Mouse (Mus musculus): ENCODE data around the gene Gpr101.

Gpr101 gene

DNA sequence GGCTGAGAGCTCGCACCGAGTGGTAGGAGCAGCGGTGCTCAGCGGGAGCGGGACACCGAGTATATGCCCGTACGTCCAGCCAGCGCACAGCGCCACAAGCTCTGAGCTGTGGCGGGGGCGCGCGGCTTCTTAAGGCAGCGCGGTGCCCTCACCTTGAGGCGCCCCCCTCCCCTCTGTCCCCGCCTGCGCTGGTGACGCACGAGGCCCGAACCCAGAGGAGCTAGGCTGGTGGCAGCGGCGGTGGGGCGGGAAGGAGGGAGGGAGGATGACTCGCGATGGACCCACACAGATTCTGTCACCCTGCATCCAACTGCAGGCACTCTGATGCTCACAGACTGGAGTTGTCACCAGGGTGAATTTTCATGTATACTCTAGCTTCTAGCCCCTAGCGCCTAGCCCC lies at the start of gene Gpr101:
Gene Gpr101, minus strand, starts transcription at position 124 of the 400 bp plus-strand sequence.
- DNase-seq (ENCODE audit: low spot score): no peak

DNA sequence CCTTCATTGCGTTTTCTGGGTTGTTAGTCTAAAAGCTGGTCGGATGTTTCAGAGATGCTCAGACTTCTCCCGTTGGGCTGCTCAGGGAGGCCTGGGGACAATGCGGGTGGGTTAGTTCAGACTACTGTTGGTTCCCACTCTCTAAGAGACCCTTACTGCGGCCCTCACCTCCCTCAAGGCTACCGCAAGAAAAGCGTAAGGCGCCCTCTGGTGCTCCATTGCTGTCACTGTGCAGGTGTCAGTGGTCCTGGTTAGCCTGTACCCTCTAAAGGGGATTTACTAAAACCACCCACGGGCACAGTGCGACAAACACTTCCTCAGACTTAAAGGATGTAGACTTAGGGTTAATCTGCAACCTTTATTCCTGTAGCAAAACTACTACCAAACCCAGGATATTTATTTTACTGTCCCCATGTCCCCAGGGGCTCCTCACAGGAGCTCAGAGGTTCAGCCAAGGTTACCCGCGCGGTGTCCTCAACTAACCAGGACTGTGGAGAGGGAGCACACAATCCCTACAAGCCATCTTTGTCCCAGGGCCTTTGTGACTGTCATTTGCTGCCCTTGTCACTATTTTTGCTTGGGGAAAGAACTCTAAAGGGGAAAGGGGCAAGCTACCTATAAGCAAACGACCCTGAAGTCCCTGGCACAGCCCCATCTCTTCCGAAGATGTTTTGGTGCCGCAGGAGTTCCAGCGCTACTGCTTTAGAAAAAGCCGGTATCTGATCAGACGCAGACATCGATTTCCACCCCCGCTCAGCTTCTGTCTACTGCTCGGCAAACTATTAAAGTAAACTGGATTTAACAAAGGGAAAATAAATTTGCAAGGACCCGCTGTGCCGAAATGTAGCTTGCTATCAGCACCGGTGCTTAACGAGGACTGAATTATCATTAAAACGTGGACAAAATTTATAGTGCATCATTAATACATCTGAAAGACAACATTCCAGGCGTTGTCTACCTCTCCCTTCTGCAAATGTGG lies 17.8 kb upstream of the Gpr101 start:
- DNase-seq (ENCODE audit: low spot score): no peak

DNA sequence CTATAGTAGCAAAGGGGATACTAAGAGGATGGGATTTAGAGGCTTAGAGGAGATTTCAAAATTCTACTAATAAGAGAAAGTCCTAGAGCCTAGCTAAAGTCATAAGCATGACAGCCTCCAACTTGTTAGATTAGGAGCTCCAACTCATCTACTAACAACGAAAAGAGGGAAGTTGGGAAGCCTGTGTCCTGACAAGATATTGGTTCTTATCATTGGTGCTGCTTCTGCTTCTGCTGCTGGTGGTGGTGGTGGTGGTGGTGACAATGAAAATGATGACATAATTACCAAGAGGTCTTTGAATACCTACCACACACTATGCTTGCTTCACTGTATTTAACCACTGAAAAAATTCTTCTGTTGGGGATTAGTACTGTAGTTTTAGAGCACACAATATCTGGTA lies 2.7 kb upstream of the Gpr101 start:
- no peak for DNase-seq (ENCODE audit: low spot score)
